Mouse (Mus musculus): ENCODE data around the gene Klhl26. TPM values are rescaled to one million over a fixed set of nuclear protein-coding genes. Genes with fewer than 3 reads are reported as not detected.
A peak's percentile ranks its signal among the peaks of the same experiment; 100 is the strongest.

Gene Klhl26
- total RNA-seq, 2 experiments from 2014 or later = 8.1 to 10.0 TPM

DNA sequence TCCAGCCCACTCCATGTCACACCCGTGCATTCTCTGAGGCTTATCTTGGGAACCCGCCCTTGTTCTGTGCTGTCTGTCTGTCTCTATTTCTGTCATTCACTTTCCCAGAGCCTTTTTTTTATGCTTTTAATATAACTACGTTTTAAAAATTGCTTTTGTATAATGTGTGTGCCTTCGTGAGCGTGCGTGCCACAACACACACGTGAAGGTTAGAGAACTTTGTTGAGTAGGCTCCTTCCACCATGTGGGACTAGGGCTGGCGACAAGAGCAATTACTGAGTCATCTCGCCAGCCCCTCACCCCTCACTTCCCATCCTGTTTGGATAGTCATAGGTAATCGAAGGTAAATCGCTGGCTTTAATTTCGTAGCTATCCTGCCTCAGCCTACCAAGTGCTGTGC lies 25.8 kb upstream of the Klhl26 start:
- no peak for DNase-seq (ENCODE audit: low spot score in 2 of 2)

- peak in 1 of 2 experiments; percentile 81 for DNase-seq (ENCODE audit: low spot score in 2 of 2)
These were observed 25.2 kb upstream of the Klhl26 start for GRCm38 (mm10) chr8:70501820-70502529.

- no peak for DNase-seq (ENCODE audit: low spot score in 2 of 2)
These were observed 23.9 kb upstream of the Klhl26 start for GRCm38 (mm10) chr8:70500386-70501301.

DNA sequence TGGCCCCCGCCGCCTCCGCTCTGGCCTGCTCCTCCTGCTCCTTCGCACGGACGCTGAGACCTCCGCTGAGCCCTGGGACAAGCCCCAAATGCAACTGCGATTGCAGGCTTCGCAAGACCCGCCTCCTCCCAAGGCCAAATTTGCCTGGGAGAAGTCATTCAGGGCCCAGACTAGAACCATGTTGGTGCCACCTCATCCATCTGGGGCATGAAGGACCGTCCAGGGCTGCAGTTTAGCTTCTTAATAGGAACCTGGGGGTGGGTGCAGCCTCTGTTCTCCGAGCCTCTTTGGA lies 18.9 kb upstream of the Klhl26 start:
- no peak for DNase-seq (ENCODE audit: low spot score in 2 of 2)

- DNase-seq (ENCODE audit: low spot score in 2 of 2) = no peak
These were observed 18.4 kb upstream of the Klhl26 start for GRCm38 (mm10) chr8:70495001-70495770.

DNA sequence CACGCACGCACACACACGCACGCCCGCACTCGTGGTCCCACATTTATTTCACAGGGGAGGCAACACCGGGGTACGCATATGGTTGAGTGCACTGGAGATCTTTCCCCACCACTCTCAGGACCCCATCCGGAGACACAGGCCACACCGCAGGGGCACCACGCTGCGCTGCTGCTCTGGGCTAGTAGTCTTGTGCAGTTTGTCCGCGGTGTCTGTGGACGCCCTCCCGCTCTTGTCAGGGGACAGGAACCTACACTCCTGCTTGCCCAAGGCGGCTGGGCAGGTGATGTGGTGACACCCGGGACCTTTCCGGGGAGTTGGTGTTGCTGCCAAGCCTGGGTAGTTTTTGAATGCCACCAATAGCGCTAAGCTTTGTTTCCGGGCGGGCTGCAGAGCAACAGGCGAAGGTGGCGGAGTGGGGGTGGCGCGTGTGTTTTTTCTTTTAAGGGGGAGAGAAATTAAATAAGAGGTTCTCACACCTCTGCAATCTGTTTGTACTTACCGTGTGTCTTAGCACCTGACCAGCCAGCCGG lies 17.7 kb upstream of the Klhl26 start:
- DNase-seq (ENCODE audit: low spot score in 2 of 2) = no peak

DNA sequence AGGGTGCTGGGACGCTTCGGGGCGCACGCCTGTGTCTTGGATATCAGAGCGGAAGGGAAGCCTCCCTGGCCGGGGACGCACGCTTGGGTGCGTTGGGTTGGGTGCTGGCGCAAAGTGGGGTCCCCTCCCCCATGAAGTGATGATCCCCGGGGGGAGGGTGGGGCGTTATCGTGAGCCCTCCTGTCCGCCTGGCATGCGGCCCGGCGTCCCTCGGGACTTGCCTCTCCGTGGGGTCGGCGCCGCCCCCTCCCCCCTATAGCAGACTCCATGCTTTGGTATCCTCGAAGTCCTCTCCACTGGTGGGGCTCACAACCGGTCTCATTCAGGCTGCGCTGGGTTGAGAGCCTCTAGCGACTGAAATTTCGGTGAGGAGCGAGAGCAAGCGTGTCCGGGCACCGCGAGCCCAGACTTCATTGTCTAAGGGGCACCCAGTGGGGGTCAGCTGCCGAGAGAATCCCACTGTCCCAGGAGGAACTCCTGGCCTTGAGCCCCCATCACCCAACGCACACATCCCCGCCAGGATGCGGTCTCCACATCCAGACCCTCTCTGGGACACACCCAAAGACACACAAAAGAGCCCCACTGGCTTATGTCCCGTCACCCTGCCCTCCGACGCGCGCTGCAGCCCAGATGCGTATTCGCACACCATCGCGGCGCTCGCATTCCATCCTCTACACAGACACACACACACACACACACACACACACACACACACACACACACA lies 17.1 kb upstream of the Klhl26 start:
- no peak for DNase-seq (ENCODE audit: low spot score in 2 of 2)

DNA sequence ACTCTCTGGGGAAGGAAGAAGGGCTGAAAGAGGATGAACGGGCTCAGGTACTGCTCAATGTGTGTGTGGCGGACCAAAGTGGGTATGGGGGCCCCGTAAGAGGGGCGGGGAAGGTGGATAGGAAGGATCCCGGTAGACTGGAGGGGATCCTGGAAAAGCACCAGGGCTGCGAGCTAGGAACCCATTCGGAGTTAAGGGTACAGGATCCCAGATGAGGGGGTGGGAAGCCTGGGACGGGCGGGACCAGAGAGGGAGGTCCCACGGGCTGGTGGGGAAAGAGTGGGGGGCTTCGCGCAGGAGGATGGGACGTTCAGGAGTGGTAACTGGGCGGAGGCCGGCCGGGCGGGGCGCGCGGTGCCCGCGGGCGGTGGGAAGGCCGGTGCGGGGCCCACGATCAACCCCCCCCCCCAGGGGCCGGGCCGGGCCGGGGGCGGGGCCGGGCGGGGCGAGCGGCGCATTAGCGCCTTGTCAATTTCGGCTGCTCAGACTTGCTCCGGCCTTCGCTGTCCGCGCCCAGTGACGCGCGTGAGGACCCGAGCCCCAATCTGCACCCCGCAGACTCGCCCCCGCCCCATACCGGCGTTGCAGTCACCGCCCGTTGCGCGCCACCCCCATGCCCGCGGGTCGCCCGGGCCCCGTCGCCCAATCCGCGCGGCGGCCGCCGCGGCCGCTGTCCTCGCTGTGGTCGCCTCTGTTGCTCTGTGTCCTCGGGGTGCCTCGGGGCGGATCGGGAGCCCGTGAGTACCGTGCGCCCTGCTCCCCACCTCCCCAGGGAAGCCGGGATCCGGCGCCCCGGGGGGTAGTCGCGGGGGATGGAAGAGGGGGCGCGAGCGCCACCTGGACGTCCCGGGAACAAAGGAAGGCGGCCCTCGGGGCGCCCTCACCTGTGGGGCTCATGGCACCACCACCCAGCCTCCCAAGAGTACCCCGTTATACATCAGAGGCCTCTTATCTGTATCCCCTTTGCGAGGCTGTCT lies 16.2 kb upstream of the Klhl26 start, which contains the start of gene Crlf1:
TSS of gene Crlf1 (plus strand) at position 495 of the 977 bp plus-strand sequence.
- no peak for DNase-seq (ENCODE audit: low spot score in 2 of 2)

GRCm38 (mm10) chr8:70490880-70491495 lies 14.2 kb upstream of the Klhl26 start:
- no peak for DNase-seq (ENCODE audit: low spot score in 2 of 2)

DNA sequence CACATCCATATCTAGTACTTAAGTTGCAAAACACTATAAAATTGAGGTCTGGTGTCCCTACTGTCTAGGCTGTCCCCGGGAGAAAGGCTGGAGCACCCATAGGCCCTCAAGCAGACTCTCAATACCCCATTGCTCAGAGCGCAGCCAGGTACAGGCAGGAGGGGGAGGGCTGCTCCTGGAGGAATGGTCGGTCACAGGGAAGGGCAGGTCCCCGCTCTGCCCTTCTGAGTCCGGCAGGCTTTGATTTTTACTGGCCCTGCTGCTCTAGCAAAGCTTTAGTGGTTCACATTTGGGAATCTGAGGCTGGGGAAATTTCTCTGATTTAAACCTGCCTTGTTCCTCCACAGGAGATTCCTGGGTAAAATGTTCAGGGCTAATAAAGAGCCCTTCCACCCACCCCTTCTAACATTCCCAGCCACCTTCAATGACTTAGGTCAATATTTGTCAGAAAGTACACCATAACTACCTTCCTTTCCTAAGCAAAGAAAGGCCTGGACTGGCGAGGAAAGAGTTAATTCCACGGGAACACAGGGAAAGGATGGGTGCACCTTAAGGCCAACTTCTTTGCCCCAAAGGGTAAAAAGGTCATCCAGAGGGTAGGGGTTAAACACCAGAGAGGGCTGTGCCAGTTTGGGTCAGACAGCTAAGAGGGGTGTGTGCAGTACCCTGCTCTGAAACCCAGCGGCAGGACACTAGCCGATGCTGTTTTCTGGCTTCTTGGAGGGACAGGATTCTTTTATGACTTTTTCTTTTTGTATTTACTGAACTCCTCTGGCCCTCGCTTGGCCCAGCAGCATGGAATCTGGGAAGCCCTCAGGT lies 13.5 kb upstream of the Klhl26 start:
- DNase-seq (ENCODE audit: low spot score in 2 of 2) = no peak

DNA sequence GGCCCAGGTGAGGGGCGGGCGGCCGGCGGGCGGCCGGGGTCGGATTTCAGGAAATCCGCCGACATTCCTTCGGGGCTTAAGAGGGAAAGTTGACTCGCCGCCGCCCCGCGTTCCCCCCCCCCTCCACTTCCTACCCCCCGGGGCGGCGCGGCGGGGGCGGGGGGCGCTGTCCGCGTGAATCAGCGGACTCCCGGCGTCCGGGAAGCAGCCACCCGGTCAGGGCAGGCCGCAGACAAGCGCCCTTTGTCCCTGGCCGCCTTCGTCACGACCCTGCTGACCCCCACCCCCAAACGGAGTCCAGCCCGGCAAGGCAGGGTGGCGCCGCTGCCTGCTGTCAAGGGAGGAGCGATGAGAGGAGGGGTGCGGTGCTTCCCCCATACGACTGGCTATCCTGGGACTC lies 12.8 kb upstream of the Klhl26 start:
- no peak for DNase-seq (ENCODE audit: low spot score in 2 of 2)

DNA sequence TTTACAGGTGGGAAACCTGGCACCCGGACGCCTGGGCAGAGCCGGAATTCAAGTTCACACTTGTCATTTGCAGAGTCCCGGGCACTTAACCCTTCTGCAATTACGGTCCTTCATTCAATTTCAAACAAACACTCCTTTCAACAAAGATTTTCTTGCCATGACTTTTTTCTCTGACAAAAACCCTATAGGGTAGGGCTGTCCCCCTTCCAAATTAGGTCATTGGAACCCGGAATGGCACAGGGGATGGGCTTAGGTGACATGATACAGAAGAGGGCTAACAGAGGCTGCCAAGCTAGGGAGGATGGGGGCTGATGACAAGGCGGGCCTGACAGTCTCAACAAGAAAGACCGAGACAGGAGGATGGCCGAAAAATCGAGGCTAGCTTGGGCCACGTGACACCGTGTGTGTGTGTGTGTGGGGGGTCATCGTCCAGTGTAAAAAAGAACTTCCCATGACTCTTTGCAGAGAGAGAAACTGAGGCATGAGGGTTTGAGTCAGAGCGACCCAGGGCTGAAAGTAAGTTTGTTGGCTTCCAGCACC lies 12.2 kb upstream of the Klhl26 start:
- no peak for DNase-seq (ENCODE audit: low spot score in 2 of 2)

DNA sequence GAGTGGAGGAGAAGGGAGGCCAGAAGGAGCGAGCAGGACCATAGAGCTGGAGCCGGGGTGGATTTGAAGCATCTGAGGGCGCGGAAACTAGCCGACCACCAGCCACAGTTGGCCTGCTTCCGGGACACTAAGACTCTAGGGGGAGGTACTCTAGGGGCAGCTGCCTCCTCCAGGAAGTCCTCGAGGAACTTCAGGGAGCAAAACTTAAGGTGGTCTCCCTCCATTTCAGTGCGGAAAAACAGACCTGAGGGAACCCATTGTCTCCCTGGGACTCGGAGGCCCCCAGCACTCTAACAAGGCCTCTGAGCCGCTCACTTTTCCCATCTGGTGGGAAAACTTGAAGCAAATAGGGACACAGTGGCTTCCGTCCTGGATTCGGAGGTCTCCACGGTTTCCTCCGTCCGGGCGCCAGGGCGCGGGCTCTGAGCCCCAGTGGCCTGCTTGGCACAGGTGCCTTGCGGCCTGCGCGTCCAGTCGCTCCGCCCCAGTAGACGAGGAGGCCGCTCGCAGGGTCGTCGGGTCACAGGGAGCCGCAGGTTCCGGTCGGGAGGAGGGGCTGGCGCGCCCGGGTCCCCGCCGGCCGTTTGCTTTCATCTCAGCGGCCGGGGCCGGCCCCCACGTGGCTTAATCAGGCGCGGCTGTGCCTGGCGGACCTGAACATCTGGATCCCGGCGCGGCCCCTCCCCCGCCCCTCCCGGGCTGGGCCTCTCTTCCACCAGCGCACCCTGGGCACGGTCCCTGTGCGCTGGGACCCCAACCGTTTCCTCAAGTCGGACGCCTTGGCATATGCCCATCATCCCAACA lies 11.4 kb upstream of the Klhl26 start:
- no peak for DNase-seq (ENCODE audit: low spot score in 2 of 2)

- DNase-seq (ENCODE audit: low spot score in 2 of 2) = no peak
These were observed 10.3 kb upstream of the Klhl26 start, which contains the start of gene Tmem59l for GRCm38 (mm10) chr8:70486941-70487520. TSS of gene Tmem59l (minus strand) at chr8:70487358.

DNA sequence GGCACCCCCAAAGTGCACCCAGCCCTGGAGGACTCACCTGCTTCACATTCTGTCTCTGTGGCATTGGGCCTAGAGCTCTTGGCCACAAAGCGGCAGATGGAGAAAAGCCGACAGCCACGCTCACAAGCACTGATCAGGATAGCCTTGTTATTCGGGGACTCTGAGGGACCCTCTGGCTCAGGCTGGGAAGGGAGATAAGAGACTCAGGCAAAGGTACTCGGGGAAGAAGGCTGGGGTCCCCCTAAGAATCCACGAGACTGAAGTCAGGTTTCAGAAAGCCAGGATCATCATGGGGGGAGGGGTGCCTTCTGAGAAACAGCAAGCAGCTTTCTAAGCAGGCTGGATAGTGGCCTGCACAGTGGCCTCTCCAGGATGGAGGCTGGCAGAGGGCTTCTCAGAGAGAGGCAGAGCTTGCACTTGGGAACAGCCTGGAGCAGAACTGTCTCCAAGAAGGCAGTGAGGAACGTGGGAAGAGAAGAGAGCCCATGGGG lies 9.5 kb upstream of the Klhl26 start:
- DNase-seq (ENCODE audit: low spot score in 2 of 2) = no peak

DNA sequence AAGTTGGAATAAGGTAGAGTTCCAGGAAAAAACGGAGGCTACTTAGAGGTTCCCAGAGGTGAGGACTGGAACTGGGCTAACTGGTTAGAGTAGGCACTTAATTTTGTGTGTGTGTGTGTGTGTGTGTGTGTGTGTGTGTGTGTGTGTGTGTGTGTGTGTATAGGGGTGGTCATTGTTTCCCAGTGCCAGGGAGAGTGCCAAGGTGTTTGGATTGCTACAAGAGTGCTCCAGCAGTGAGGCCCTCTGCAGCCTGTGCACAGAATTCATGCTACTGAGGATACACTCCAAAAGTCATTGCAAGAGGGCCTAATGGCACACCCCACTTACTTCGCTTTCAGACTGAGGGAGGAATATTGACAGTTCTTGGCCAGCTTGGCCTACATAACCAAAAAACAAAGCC lies 6.2 kb upstream of the Klhl26 start:
- no peak for DNase-seq (ENCODE audit: low spot score in 2 of 2)

GRCm38 (mm10) chr8:70481908-70482307 lies 5.1 kb upstream of the Klhl26 start:
- DNase-seq (ENCODE audit: low spot score in 2 of 2) = no peak
